Mouse (Mus musculus) bone marrow, adult 2 months (tissue): ENCODE data around the gene Hebp1.

Experiments
- CTCF ChIP-seq: fragments of 200-500 bp; IDR thresholded peaks from 2 replicates; pipeline ENCODE4 v1.5.1; 2011; ENCODE audit warnings: low read length, control low read depth; ENCODE audit not compliant: control insufficient read depth, insufficient read depth
- POLR2A ChIP-seq: fragments of 200-500 bp; IDR thresholded peaks from 2 replicates; pipeline ENCODE4 v1.6.1; 2011; ENCODE audit warnings: low read depth, mild to moderate bottlenecking, control low read depth, low read length, borderline replicate concordance; ENCODE audit not compliant: control insufficient read depth

DNA sequence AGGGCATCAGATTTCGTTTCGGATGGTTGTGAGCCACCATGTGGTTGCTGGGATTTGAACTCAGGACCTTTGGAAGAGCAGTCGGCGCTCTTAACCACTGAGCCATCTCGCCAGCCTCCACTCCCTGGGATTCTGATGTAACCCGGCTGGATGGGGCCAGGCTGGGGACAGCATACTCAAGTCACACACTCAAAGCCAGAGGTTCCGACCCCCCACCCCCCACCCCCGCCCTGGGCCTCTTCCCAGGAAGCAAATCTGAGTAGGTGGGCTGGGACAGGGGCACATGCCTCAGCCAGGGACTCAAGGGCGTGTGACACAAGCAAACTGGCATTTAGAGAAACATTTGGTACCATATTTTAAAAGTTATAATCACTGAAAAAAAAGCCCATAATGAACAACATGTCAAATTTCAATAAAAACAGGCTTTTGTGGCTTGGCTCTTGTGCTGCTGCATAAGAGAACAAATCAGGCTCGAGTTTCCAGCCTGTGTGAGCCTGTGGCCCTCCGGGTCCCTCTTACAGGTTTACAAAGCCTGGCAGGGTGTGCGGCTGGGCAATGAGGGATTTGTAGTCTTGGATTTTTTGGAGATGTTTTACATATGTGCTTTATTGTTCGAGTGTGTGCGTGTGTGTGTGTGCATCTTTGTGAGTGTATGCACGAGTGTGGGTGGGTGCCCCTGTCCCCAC lies 96.9 kb downstream of the Hebp1 start:
- no peak for TF ChIP-seq CTCF
- no peak for TF ChIP-seq POLR2A
